Mouse (Mus musculus) intestine, embryonic 16.5 days (tissue): ENCODE measurements around the gene Dctn1. TPM values are rescaled to one million over a fixed set of nuclear protein-coding genes. Genes with fewer than 3 reads are reported as not detected.

Experiments used
- ATAC-seq: fragments of 200-750 bp; cut with Nextera tagmentation; 2 replicates; pipeline ENCODE4 v1.8.0; 2017; ENCODE audit warnings: moderate TSS enrichment, moderate library complexity
- H3K27ac ChIP-seq: fragments of 300-500 bp; sonication (generic); 2 replicates; pipeline ENCODE4 v1.5.1; 2014; ENCODE audit warnings: mild to moderate bottlenecking, low read length
- H3K27me3 ChIP-seq: fragments of 300-500 bp; sonication (generic); replicated peaks from 2 replicates; pipeline ENCODE4 v1.6.1; 2014; ENCODE audit warnings: low read length, control low read depth, mixed read lengths; ENCODE audit not compliant: control insufficient read depth, insufficient read depth
- H3K36me3 ChIP-seq: fragments of 300-500 bp; sonication (generic); 2 replicates; pipeline ENCODE4 v1.6.1; 2014; ENCODE audit warnings: low read length, control low read depth; ENCODE audit not compliant: control insufficient read depth, insufficient read depth
- H3K4me1 ChIP-seq: fragments of 300-500 bp; sonication (generic); 2 replicates; pipeline ENCODE4 v1.6.1; 2014; ENCODE audit warnings: low read length, control low read depth, mixed read lengths; ENCODE audit not compliant: control insufficient read depth, insufficient read depth
- H3K4me2 ChIP-seq: fragments of 300-500 bp; sonication (generic); 2 replicates; pipeline ENCODE4 v1.6.1; 2014; ENCODE audit warnings: low read depth, low read length, control low read depth
- H3K4me3 ChIP-seq: fragments of 300-500 bp; sonication (generic); 2 replicates; pipeline ENCODE4 v1.5.1; 2014; ENCODE audit warnings: mild to moderate bottlenecking, low read length
- H3K9ac ChIP-seq: fragments of 300-500 bp; sonication (generic); 2 replicates; pipeline ENCODE4 v1.6.1; 2014; ENCODE audit warnings: low read depth, low read length
- H3K9me3 ChIP-seq: fragments of 300-500 bp; sonication (generic); 2 replicates; pipeline ENCODE4 v1.6.1; 2016; ENCODE audit warnings: low read length, control low read depth; ENCODE audit not compliant: control insufficient read depth
- WGBS: fragments of 180-500 bp; shearing (Covaris S2); extraction: QIAGEN DNeasy Blood & Tissue Kit; methylation state at CpG from one replicate; pipeline ENCODE4 v1.1.7; 2014; 5-methylcytosine and 5-hydroxymethylcytosine counted together
- polyA plus RNA-seq: library from polyadenylated mRNA; unstranded; fragments of >200 nt; fragmentation: Nextera tagmentation; extraction: Ambion mirVana; gene quantifications from 2 replicates; pipeline ENCODE4 v1.2.1, GENCODE M21; 2015

Dctn1 gene
- polyA plus RNA-seq, 1 experiment from 2014 or later, result 73.5 TPM

DNA sequence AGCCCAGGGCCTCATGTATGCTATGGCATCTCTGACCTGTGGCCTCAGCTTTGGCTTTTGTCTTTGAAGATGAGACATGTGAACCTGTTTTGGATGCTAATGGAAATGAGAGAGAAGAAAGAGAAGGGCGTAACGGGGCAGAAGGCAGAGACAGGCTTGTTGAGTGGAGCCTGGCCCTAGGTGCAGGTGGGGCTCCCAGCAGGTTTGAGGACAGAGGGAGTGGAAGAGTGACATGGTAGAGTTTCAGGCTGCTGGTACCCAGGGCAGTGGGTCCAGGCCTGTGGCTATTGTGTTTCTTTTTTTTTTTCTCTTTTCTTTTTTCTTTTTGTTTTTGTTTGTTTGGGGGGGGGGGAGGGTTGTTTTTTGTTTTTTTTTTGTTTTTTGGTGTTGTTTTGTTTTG, 81.4 kb downstream of the Dctn1 start:
- 95% methylated on average over 2 of the region's 2 CpGs for WGBS
- Histone ChIP-seq H3K4me1 (peaks cover 4% of the 10 kb centered on the region), H3K4me3 (no peak overlapping the region), H3K4me2 (no peak overlapping the region), H3K36me3 (no peaks in the 10 kb centered on the region), H3K9me3 (no peaks in the 10 kb centered on the region), H3K27ac (no peak overlapping the region), H3K9ac (no peak overlapping the region), H3K27me3 (no peaks in the 10 kb centered on the region)
- no peak for ATAC-seq

Other genes starting within 250 kb of the Dctn1 start
- gene Sema4f, start 226.2 kb upstream of the Dctn1 start, polyA plus RNA-seq, result 1.2 and 1.5 TPM in 2 replicates
- gene M1ap, start 219.0 kb upstream of the Dctn1 start, polyA plus RNA-seq, result 0.34 and 0.62 TPM in 2 replicates
- 9.5 and 9.6 TPM in 2 replicates for gene Dok1, start 132.4 kb upstream of the Dctn1 start, polyA plus RNA-seq
- 11.3 and 11.9 TPM in 2 replicates for gene Loxl3, start 131.7 kb upstream of the Dctn1 start, polyA plus RNA-seq
- gene Aup1, start 111.4 kb upstream of the Dctn1 start, polyA plus RNA-seq, result 258 and 265 TPM in 2 replicates
- gene Htra2, start 110.6 kb upstream of the Dctn1 start, polyA plus RNA-seq, result 66.0 and 68.5 TPM in 2 replicates
- 24.0 and 28.7 TPM in 2 replicates for gene Dqx1, start 108.1 kb upstream of the Dctn1 start, polyA plus RNA-seq
- gene Tlx2, start 95.6 kb upstream of the Dctn1 start, polyA plus RNA-seq, result 9.3 and 10.4 TPM in 2 replicates
- 27.2 and 29.7 TPM in 2 replicates for gene Pcgf1, start 88.1 kb upstream of the Dctn1 start, polyA plus RNA-seq
- 0.58 and 0.62 TPM in 2 replicates for gene Lbx2, start 79.6 kb upstream of the Dctn1 start, polyA plus RNA-seq
- gene Ccdc142, start 64.3 kb upstream of the Dctn1 start, polyA plus RNA-seq, result 1.7 and 3.0 TPM in 2 replicates
- gene Gm42688, start 64.3 kb upstream of the Dctn1 start, polyA plus RNA-seq, result 1.7 and 2.0 TPM in 2 replicates
- gene Mrpl53, start 56.9 kb upstream of the Dctn1 start, polyA plus RNA-seq, result 118 and 134 TPM in 2 replicates
- 8.8 and 9.4 TPM in 2 replicates for gene Mogs, start 50.4 kb upstream of the Dctn1 start, polyA plus RNA-seq
- 94.4 and 95.5 TPM in 2 replicates for gene Wbp1, start 44.4 kb upstream of the Dctn1 start, polyA plus RNA-seq
- gene Ino80b, start 40.5 kb upstream of the Dctn1 start, polyA plus RNA-seq, result 8.2 and 8.8 TPM in 2 replicates
- 24.4 and 26.1 TPM in 2 replicates for gene Rtkn, start 30.5 kb upstream of the Dctn1 start, polyA plus RNA-seq
- gene Wdr54, start 9.5 kb upstream of the Dctn1 start, polyA plus RNA-seq, result 2.9 and 4.6 TPM in 2 replicates
- gene 1700003E16Rik, start 9.5 kb upstream of the Dctn1 start, polyA plus RNA-seq, result 1.9 and 2.4 TPM in 2 replicates
- 0.56 and 1.2 TPM in 2 replicates for gene Slc4a5, start 53.9 kb downstream of the Dctn1 start, polyA plus RNA-seq
- 36.4 and 43.5 TPM in 2 replicates for gene Mthfd2, start 160.0 kb downstream of the Dctn1 start, polyA plus RNA-seq
- gene Mob1a, start 160.1 kb downstream of the Dctn1 start, polyA plus RNA-seq, result 50.8 and 52.8 TPM in 2 replicates
- gene Bola3, start 183.2 kb downstream of the Dctn1 start, polyA plus RNA-seq, result 173 and 186 TPM in 2 replicates